19 mouse cellular contexts compared by ENCODE assay signal in genomic region chr1:191356936-191357335, GRCm38 (mm10). TPM values are rescaled to one million over a fixed set of nuclear protein-coding genes. Genes with fewer than 3 reads are reported as not detected.
A peak's percentile ranks its signal among the peaks of the same experiment; 100 is the strongest.
DNase-seq lines count a peak whose midpoint lies in the region; ATAC-seq lines count a peak whose summit lies in the region.
"Had no signal": no experiment of that assay in that cellular context is flagged by ENCODE, and none has a peak within 500 bp of the region (broad histone marks: within the 10 kb centered on the region; RNA-seq: fewer than 3 reads in every experiment).

No protein-coding gene starts in this region.

- H3K9me3 ChIP-seq in embryonic facial prominence, embryonic 11.5 days (replicated peaks; ENCODE audit: control insufficient read depth, low read length) = no peaks in the 10 kb centered on the region
- H3K9me3 ChIP-seq in midbrain, embryonic 16.5 days (replicated peaks; ENCODE audit: control insufficient read depth, low read length, poor library complexity, severe bottlenecking) = no peaks in the 10 kb centered on the region
- H3K9me3 ChIP-seq: embryonic facial prominence, embryonic 12.5 days; forebrain, embryonic 13.5 days; forebrain, embryonic 15.5 days had no signal

- 33% methylated on average over 1 of the region's 1 CpGs for WGBS in embryonic facial prominence, embryonic 11.5 days
- WGBS in midbrain, embryonic 16.5 days = 81% methylated on average over 1 of the region's 1 CpGs

- no peak overlapping the region for H3K4me3 ChIP-seq in embryonic facial prominence, embryonic 11.5 days (ENCODE audit: low read depth, low read length)
- H3K4me3 ChIP-seq in midbrain, embryonic 16.5 days (ENCODE audit: low read depth, low read length) = no peak overlapping the region
- H3K4me3 ChIP-seq: embryonic facial prominence, embryonic 12.5 days; forebrain, embryonic 13.5 days; forebrain, embryonic 15.5 days had no signal

- no peak for ATAC-seq in embryonic facial prominence, embryonic 11.5 days (replicated peaks; ENCODE audit: insufficient number of reproducible peaks, low FRiP score, low TSS enrichment, low read depth)
- no peak for ATAC-seq in midbrain, embryonic 16.5 days
- ATAC-seq: forebrain, embryonic 13.5 days; forebrain, embryonic 15.5 days; forebrain, postnatal 0 days had no signal

- no peak overlapping the region for H3K9ac ChIP-seq in embryonic facial prominence, embryonic 11.5 days (replicated peaks; ENCODE audit: low read length)
- H3K9ac ChIP-seq in midbrain, embryonic 16.5 days (ENCODE audit: low read depth, low read length) = no peak overlapping the region
- H3K9ac ChIP-seq: embryonic facial prominence, embryonic 12.5 days; forebrain, embryonic 13.5 days; forebrain, embryonic 15.5 days; forebrain, postnatal 0 days had no signal

- peak; percentile 11 for DNase-seq in heart, adult 11 months
- DNase-seq in heart, postnatal 4 days = no peak
- DNase-seq in embryo, embryonic 10.5 days (ENCODE audit: low spot score) = peak; percentile 44
- peak; percentile 47 for DNase-seq in embryo, embryonic 11 days
- DNase-seq in embryonic facial prominence, embryonic 11.5 days (ENCODE audit: low spot score) = peak; percentile 73
- DNase-seq in adrenal gland, postnatal 10 days = no peak
- DNase-seq: adrenal gland, adult 2 months; adrenal gland, postnatal 14 days; adrenal gland, postnatal 36 days; cerebellum, adult 11-12 months; cerebellum, adult 2 months; cerebellum, adult 9-10 months; cerebellum, postnatal 10 days; cerebellum, postnatal 25 days; forebrain, postnatal 0 days had no signal

- H3K27me3 ChIP-seq in embryonic facial prominence, embryonic 11.5 days (ENCODE audit: control insufficient read depth, insufficient read depth, low read length) = no peaks in the 10 kb centered on the region
- no peaks in the 10 kb centered on the region for H3K27me3 ChIP-seq in midbrain, embryonic 16.5 days (ENCODE audit: control insufficient read depth, insufficient read depth, low read depth, low read length)
- H3K27me3 ChIP-seq: embryonic facial prominence, embryonic 12.5 days; forebrain, embryonic 13.5 days; forebrain, embryonic 15.5 days had no signal

- H3K4me1 ChIP-seq in embryonic facial prominence, embryonic 11.5 days (ENCODE audit: control insufficient read depth, insufficient read depth, low read length) = no peaks in the 10 kb centered on the region
- H3K4me1 ChIP-seq in midbrain, embryonic 16.5 days (ENCODE audit: control insufficient read depth, insufficient read depth, low read length) = no peaks in the 10 kb centered on the region
- H3K4me1 ChIP-seq: forebrain, embryonic 13.5 days had no signal

- no peak overlapping the region for H3K4me2 ChIP-seq in embryonic facial prominence, embryonic 11.5 days (ENCODE audit: low read depth, low read length)
- H3K4me2 ChIP-seq in midbrain, embryonic 16.5 days (ENCODE audit: low read length) = no peak overlapping the region
- H3K4me2 ChIP-seq: embryonic facial prominence, embryonic 12.5 days; forebrain, embryonic 13.5 days; forebrain, embryonic 15.5 days had no signal

- H3K36me3 ChIP-seq in embryonic facial prominence, embryonic 11.5 days (replicated peaks; ENCODE audit: control insufficient read depth, insufficient read depth, low read depth, low read length) = no peaks in the 10 kb centered on the region
- H3K36me3 ChIP-seq in midbrain, embryonic 16.5 days (ENCODE audit: control insufficient read depth, insufficient read depth, low read length) = peaks cover 13% of the 10 kb centered on the region

- H3K27ac ChIP-seq in embryonic facial prominence, embryonic 11.5 days (replicated peaks; ENCODE audit: low read depth, low read length) = no peak overlapping the region
- no peak overlapping the region for H3K27ac ChIP-seq in midbrain, embryonic 16.5 days (ENCODE audit: low read length)
- H3K27ac ChIP-seq: embryonic facial prominence, embryonic 12.5 days; forebrain, embryonic 13.5 days; forebrain, embryonic 15.5 days had no signal

RNA-seq across cellular contexts. Expression of gene Tmem206, which starts 31.2 kb away (rescaled TPM):
- 1 to 10 TPM; 5.6 to 6.6 TPM for total RNA-seq in heart, postnatal 4 days (2021)
- polyA plus RNA-seq in embryonic facial prominence, embryonic 11.5 days (2014; fragmentation: Nextera tagmentation; extraction: Ambion mirVana) = 29.6 and 30.8 TPM in 2 replicates
- polyA plus RNA-seq in midbrain, embryonic 16.5 days (2015; fragmentation: Nextera tagmentation; extraction: Ambion mirVana) = 41.0 and 43.0 TPM in 2 replicates
- 1 to 10 TPM; 5.8 to 6.7 TPM for total RNA-seq in adrenal gland, postnatal 10 days (2021)

RNA-seq across cellular contexts. Expression of gene Nenf, which starts 38.9 kb away (rescaled TPM):
- 100 to 1,000 TPM in 1 of 2 experiments, 10 to 100 TPM in 1; 97.3 to 103 TPM for total RNA-seq in heart, postnatal 4 days (2021)
- 74.3 and 77.8 TPM in 2 replicates for polyA plus RNA-seq in embryonic facial prominence, embryonic 11.5 days (2014; fragmentation: Nextera tagmentation; extraction: Ambion mirVana)
- 121 and 139 TPM in 2 replicates for polyA plus RNA-seq in midbrain, embryonic 16.5 days (2015; fragmentation: Nextera tagmentation; extraction: Ambion mirVana)
- 10 to 100 TPM; 97.5 to 97.6 TPM for total RNA-seq in adrenal gland, postnatal 10 days (2021)

RNA-seq across cellular contexts. Expression of gene Ppp2r5a, which starts 46.1 kb away (rescaled TPM):
- total RNA-seq in heart, postnatal 4 days (2021) = 10 to 100 TPM; 90.7 to 95.0 TPM
- polyA plus RNA-seq in embryonic facial prominence, embryonic 11.5 days (2014; fragmentation: Nextera tagmentation; extraction: Ambion mirVana) = 18.8 and 24.8 TPM in 2 replicates
- 6.5 and 6.6 TPM in 2 replicates for polyA plus RNA-seq in midbrain, embryonic 16.5 days (2015; fragmentation: Nextera tagmentation; extraction: Ambion mirVana)
- total RNA-seq in adrenal gland, postnatal 10 days (2021) = 100 to 1,000 TPM; 225 TPM

Comparison
In these comparisons a context has a peak if more than half of its experiments do, and no peak if none do; other contexts are left out.
1. DNase-seq: peak in heart, adult 11 months (single experiment), embryo, embryonic 10.5 days (single experiment), embryo, embryonic 11 days (single experiment) and embryonic facial prominence, embryonic 11.5 days (single experiment); none in heart, postnatal 4 days (single experiment) and adrenal gland, postnatal 10 days (single experiment).